Mouse (Mus musculus): ENCODE results near the gene Kcnab2. TPM values are rescaled to one million over a fixed set of nuclear protein-coding genes. Genes with fewer than 3 reads are reported as not detected.

Gene Kcnab2
- polyA plus RNA-seq (2015; fragmentation: Nextera tagmentation; extraction: Ambion mirVana): 21.7 and 21.9 TPM in 2 replicates

DNA sequence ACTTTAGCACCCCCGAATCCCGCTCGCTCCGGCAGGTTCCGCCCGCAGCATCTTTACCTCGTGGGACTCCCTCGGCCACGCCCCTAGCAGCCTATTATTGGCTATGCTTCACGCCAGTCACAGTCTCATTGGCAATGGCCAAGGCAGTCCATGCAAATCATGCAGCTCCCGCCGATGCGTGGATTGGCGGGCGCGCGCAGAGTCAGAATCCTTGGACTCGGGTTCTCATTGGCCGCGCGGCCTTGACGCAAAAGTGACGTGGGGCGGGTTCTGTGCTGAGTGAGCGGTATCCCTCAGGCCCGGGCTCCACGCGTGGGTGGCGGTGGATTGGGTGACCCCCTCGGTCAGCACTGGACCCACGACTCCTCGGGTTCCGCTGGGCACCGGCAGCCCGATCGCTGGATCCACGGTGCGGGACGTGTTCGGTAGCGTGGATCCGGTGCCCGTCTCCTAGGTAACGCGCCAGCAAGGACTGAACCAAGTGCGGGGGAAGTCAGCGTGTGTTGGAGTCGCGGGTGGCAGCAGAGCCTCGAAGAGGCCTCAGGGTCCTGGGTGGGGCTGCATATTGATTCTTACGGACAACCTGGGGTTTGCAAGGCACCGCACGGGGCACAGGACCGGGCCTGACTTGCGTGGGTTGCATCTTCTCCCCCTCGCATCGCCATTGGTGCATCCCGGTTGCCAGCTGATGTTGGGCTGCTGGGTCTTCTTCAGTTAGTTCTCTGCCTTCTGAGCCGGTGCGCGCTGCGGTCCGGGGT, at the start of gene Kcnab2:
Gene Kcnab2, minus strand, starts transcription at position 406 of the 758 bp plus-strand sequence.
- 0 out of 2 replicates have a peak, but pooled peaks cover 3% of the 10 kb centered on the region for H3K9me3 ChIP-seq
- peak within 1 kb of the TSS; percentile 90 for H3K27ac ChIP-seq
- H3K27me3 ChIP-seq: peaks cover 15% of the 10 kb centered on the region
- peak within 1 kb of the TSS; percentile 69 for H3K4me3 ChIP-seq (replicated peaks)
- H3K36me3 ChIP-seq: peaks cover 4% of the 10 kb centered on the region
- peak within 1 kb of the TSS; percentile 84 for H3K9ac ChIP-seq (replicated peaks)
- H3K4me1 ChIP-seq (replicated peaks): peaks cover 39% of the 10 kb centered on the region
- ATAC-seq: peak; percentile 97
- peak within 1 kb of the TSS; percentile 74 for H3K4me2 ChIP-seq (replicated peaks)
- WGBS: under 1% methylated on average over 63 of the region's 63 CpGs

DNA sequence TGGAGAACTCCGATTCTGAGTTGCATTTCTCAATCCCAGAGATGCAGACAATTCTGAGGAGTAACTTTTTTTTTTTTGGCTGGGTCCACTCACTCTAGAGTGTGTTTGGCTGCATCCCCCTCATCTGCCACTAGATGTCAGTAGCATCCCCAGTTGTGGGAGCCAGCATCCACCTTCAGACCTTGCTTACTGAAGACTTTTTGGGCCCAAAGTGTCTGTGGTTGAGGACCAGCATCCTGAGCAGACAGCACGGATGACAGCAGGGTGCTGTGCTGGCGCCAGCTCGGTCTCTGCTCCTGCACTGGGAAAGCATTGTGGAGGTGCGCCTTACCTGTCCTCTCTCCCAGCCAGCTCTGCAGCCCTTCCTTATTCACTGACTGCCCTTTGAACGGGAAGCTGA, 42.4 kb upstream of the Kcnab2 start:
- ATAC-seq: peak; percentile 45; the same call in 1 of the 2 replicates
- Histone ChIP-seq H3K4me3 (replicated peaks) (no peak overlapping the region), H3K4me2 (replicated peaks) (no peak overlapping the region), H3K27ac (no peak overlapping the region), H3K9ac (replicated peaks) (no peak overlapping the region), H3K27me3 (no peaks in the 10 kb centered on the region), H3K4me1 (replicated peaks) (no peaks in the 10 kb centered on the region), H3K36me3 (peaks cover 18% of the 10 kb centered on the region), H3K9me3 (no peaks in the 10 kb centered on the region)
- WGBS: 47% methylated on average over 6 of the region's 6 CpGs

GRCm38 (mm10) chr4:152519106-152519505, 41.4 kb upstream of the Kcnab2 start:
- Histone ChIP-seq H3K4me3 (replicated peaks) (no peak overlapping the region), H3K36me3 (peaks cover 9% of the 10 kb centered on the region; the same call in 1 of the 2 replicates), H3K9ac (replicated peaks) (no peak overlapping the region), H3K4me1 (replicated peaks) (no peaks in the 10 kb centered on the region), H3K27ac (no peak overlapping the region), H3K9me3 (no peaks in the 10 kb centered on the region), H3K27me3 (no peaks in the 10 kb centered on the region), H3K4me2 (replicated peaks) (no peak overlapping the region)
- 92% methylated on average over 10 of the region's 10 CpGs for WGBS
- no peak for ATAC-seq

GRCm38 (mm10) chr4:152514884-152515283, 37.2 kb upstream of the Kcnab2 start:
- H3K9me3 ChIP-seq: no peaks in the 10 kb centered on the region
- no peak for ATAC-seq
- WGBS: 79% methylated on average over 7 of the region's 7 CpGs

DNA sequence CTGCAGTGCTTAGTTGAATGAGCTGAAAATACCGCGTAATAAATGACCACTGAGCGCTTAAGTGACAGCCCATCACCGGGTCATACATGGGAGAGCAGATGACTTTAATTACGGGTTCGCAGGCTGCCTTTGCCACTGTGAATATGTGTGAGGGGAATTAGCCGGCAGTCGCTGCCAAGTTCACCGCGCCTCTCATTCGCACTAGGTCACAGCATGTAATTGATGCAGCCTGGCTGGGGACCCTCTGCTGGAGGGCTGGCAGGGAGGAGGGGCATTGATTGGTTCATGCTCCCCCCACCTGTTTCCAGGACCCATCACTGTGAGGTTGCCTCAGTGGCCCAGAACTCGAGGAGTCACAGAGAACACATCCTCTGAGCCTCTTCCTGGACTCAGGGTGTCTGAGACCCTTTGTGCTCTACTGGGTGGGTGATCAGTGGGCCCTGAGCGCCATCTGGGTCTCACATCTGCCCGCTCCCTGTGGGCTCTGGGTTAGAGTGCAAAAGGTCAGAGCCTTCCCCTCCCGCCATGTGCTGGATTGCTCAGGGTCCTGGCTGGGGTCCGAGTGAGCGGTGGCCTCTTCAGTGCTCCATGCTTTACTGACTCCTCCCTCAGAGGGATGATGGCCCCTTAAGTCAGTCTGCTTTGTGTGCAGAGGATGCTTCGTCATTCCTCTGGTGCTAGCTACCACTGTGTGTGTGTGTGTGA, 34.7 kb upstream of the Kcnab2 start:
- WGBS: 51% methylated on average over 18 of the region's 18 CpGs
- peak; percentile 58 for ATAC-seq
- H3K27ac ChIP-seq: no peak overlapping the region

More at GRCm38 (mm10) chr4:152514884-152515283, 37.2 kb upstream of the Kcnab2 start:
- H3K9ac ChIP-seq (replicated peaks): no peak overlapping the region
- peaks cover 14% of the 10 kb centered on the region for H3K36me3 ChIP-seq
- no peaks in the 10 kb centered on the region for H3K27me3 ChIP-seq
- no peak overlapping the region for H3K4me3 ChIP-seq (replicated peaks)
- no peak overlapping the region for H3K4me2 ChIP-seq (replicated peaks)
- H3K4me1 ChIP-seq (replicated peaks): peaks cover 7% of the 10 kb centered on the region
- H3K27ac ChIP-seq: no peak overlapping the region

DNA sequence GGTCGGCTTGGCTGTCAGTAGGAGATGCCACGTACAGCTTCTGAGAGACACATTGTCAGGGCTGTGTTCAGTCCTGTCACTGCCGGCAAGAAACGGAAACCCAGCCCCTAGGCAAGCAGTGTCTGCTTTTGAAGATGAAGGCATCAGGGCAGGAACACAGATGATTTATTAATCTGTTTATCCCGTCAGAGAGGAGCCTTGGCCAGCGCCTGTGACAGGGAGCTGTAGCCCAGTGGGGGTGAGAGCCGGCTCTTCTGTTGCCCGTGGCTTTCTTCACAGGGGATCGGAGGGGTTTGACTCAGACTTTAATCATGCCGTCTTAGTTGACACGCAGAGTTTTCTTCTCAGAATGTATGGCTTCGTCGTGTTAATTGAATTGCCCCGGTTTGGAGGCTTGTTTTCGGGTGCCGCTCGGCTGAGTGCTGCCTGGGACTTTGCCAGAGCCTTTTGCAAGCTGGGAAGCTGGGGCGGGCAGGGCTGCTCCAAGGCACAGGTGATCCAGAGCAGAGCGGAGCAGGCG, 16.7 kb upstream of the Kcnab2 start:
- Histone ChIP-seq H3K4me2 (replicated peaks) (peak overlapping the region; percentile 23; the same call in 1 of the 2 replicates), H3K9me3 (no peaks in the 10 kb centered on the region), H3K9ac (replicated peaks) (no peak overlapping the region), H3K4me1 (replicated peaks) (peaks cover 23% of the 10 kb centered on the region), H3K4me3 (replicated peaks) (no peak overlapping the region), H3K27ac (peak overlapping the region; percentile 74), H3K27me3 (no peaks in the 10 kb centered on the region), H3K36me3 (peaks cover 24% of the 10 kb centered on the region)
- ATAC-seq: peak; percentile 65
- 39% methylated on average over 20 of the region's 20 CpGs for WGBS

More for the DNA sequence above, 34.7 kb upstream of the Kcnab2 start:
- H3K27me3 ChIP-seq: no peaks in the 10 kb centered on the region
- H3K4me2 ChIP-seq (replicated peaks): no peak overlapping the region
- no peaks in the 10 kb centered on the region for H3K9me3 ChIP-seq
- peaks cover 18% of the 10 kb centered on the region for H3K36me3 ChIP-seq
- H3K9ac ChIP-seq (replicated peaks): no peak overlapping the region
- H3K4me1 ChIP-seq (replicated peaks): peaks cover 7% of the 10 kb centered on the region
- no peak overlapping the region for H3K4me3 ChIP-seq (replicated peaks)

- Histone ChIP-seq H3K27me3 (no peaks in the 10 kb centered on the region), H3K9ac (replicated peaks) (no peak overlapping the region), H3K9me3 (no peaks in the 10 kb centered on the region), H3K4me1 (replicated peaks) (peaks cover 20% of the 10 kb centered on the region), H3K4me3 (replicated peaks) (no peak overlapping the region), H3K4me2 (replicated peaks) (no peak overlapping the region), H3K36me3 (peaks cover 30% of the 10 kb centered on the region), H3K27ac (no peak overlapping the region)
- WGBS: 54% methylated on average over 15 of the region's 15 CpGs
- peak; percentile 43 for ATAC-seq
Measured at GRCm38 (mm10) chr4:152491250-152491899, 13.7 kb upstream of the Kcnab2 start.

- 93% methylated on average over 14 of the region's 14 CpGs for WGBS
- Histone ChIP-seq H3K36me3 (peaks cover 33% of the 10 kb centered on the region), H3K4me2 (replicated peaks) (no peak overlapping the region), H3K27me3 (no peaks in the 10 kb centered on the region), H3K4me3 (replicated peaks) (no peak overlapping the region), H3K9me3 (no peaks in the 10 kb centered on the region), H3K9ac (replicated peaks) (peak overlapping the region; percentile 32; the same call in 1 of the 2 replicates), H3K4me1 (replicated peaks) (peaks cover 12% of the 10 kb centered on the region), H3K27ac (no peak overlapping the region)
- no peak for ATAC-seq
Measured at GRCm38 (mm10) chr4:152490311-152490710, 12.6 kb upstream of the Kcnab2 start.

GRCm38 (mm10) chr4:152488046-152488445, 10.4 kb upstream of the Kcnab2 start:
- H3K27me3 ChIP-seq: no peaks in the 10 kb centered on the region
- H3K36me3 ChIP-seq: peaks cover 42% of the 10 kb centered on the region
- H3K9me3 ChIP-seq: no peaks in the 10 kb centered on the region
- no peak overlapping the region for H3K4me3 ChIP-seq (replicated peaks)
- H3K4me2 ChIP-seq (replicated peaks): no peak overlapping the region
- 83% methylated on average over 10 of the region's 10 CpGs for WGBS
- no peak overlapping the region for H3K9ac ChIP-seq (replicated peaks)
- H3K4me1 ChIP-seq (replicated peaks): no peaks in the 10 kb centered on the region
- no peak for ATAC-seq
- no peak overlapping the region for H3K27ac ChIP-seq

DNA sequence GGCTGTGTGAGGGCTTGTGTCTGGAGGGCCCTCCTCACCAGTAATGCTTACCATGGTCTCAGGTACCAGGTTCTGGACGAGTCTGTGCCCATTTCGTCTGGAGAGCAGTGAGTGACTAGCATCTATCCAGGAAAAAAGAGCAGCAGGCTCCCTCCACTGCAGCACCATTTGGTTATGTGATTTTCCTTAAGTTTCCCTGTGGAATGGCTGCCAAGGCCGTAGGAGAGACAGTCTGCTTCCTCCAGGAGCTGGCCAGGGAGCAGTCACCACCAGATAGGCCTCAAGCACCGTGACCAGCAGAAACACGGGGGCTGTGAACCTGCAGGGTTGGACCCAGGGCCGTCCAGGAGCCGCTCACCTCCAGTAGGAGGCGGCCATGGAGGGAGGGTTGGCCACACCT, 2.8 kb upstream of the Kcnab2 start:
- Histone ChIP-seq H3K27ac (no peak overlapping the region), H3K36me3 (peaks cover 9% of the 10 kb centered on the region; the same call in 1 of the 2 replicates), H3K4me3 (replicated peaks) (no peak overlapping the region), H3K9ac (replicated peaks) (no peak overlapping the region), H3K9me3 (no peaks in the 10 kb centered on the region), H3K4me2 (replicated peaks) (no peak overlapping the region), H3K27me3 (peaks cover 8% of the 10 kb centered on the region), H3K4me1 (replicated peaks) (peaks cover 39% of the 10 kb centered on the region)
- WGBS: 66% methylated on average over 8 of the region's 8 CpGs
- ATAC-seq: no peak

DNA sequence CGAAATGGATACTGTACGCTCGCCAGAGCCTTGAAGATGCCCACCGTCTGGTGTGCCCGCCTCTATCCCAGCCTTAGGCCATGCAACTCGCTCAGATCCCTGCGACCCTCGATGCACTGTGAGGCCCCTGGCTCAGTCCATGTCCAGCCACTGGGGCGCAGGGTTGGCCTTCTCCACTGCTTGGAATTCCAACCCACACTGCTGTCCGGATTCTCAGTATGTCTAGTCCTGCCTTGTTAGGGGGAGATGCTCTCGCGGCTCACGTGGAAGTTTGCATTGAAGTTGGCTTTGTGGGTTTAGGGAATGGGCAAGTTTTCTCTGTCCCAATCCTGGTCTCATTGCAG, 525 bp upstream of the Kcnab2 start:
- Histone ChIP-seq H3K27me3 (peaks cover 15% of the 10 kb centered on the region), H3K9me3 (no peaks in the 10 kb centered on the region), H3K4me3 (replicated peaks) (peak overlapping the region; percentile 69), H3K9ac (replicated peaks) (peak overlapping the region; percentile 84), H3K36me3 (no peaks in the 10 kb centered on the region), H3K4me1 (replicated peaks) (peaks cover 39% of the 10 kb centered on the region), H3K4me2 (replicated peaks) (peak overlapping the region; percentile 73), H3K27ac (peak overlapping the region; percentile 90)
- WGBS: under 1% methylated on average over 13 of the region's 13 CpGs
- ATAC-seq: peak; percentile 46; the same call in 1 of the 2 replicates
